Mouse (Mus musculus) spleen, adult 2 months (tissue): Measurements from ENCODE around the gene Pik3c2b. TPM values are rescaled to one million over a fixed set of nuclear protein-coding genes. Genes with fewer than 3 reads are reported as not detected.

Experiments used
- DNase-seq, 2 experiments: peaks; one replicate each; pipeline versions ENCODE4 v3.0.0 to v3.0.0-alpha.2; 2012 to 2021; ENCODE audit warnings: low spot score in 2 of 2, low read depth in 1 of 2
- H3K27ac ChIP-seq: fragments of 200-500 bp; 2 replicates; pipeline ENCODE4 v1.5.1; 2012; ENCODE audit warnings: low read length, inconsistent platforms; ENCODE audit not compliant: insufficient read depth
- H3K27me3 ChIP-seq: fragments of 200-500 bp; 2 replicates; pipeline ENCODE4 v1.6.1; 2012; ENCODE audit warnings: mild to moderate bottlenecking, moderate library complexity, low read length, inconsistent platforms; ENCODE audit not compliant: control insufficient read depth, insufficient read depth
- H3K36me3 ChIP-seq: fragments of 200-500 bp; 2 replicates; pipeline ENCODE4 v1.6.1; 2012; ENCODE audit warnings: mild to moderate bottlenecking, low read length, inconsistent platforms; ENCODE audit not compliant: control insufficient read depth, insufficient read depth
- H3K4me1 ChIP-seq: fragments of 200-500 bp; 2 replicates; pipeline ENCODE4 v1.6.1; 2011; ENCODE audit warnings: inconsistent platforms; ENCODE audit not compliant: control insufficient read depth, insufficient read depth, insufficient read length
- H3K4me3 ChIP-seq: fragments of 200-500 bp; 2 replicates; pipeline ENCODE4 v1.5.1; 2011; ENCODE audit warnings: mild to moderate bottlenecking, inconsistent platforms; ENCODE audit not compliant: insufficient read depth, insufficient read length; ENCODE audit errors: extremely low read depth
- CTCF ChIP-seq: fragments of 200-500 bp; IDR thresholded peaks from 2 replicates; pipeline ENCODE4 v1.5.1; 2011; ENCODE audit warnings: mild to moderate bottlenecking, inconsistent platforms; ENCODE audit not compliant: insufficient read depth, insufficient read length, insufficient replicate concordance; ENCODE audit errors: extremely low read depth
- POLR2A ChIP-seq: fragments of 200-500 bp; IDR thresholded peaks from 2 replicates; pipeline ENCODE4 v1.6.1; 2011; ENCODE audit warnings: low read depth, low read length, inconsistent platforms
- WGBS: fragments of 180-500 bp; shearing (Covaris S2); methylation state at CpG from one replicate; pipeline ENCODE4 v1.1.7; 2018; 5-methylcytosine and 5-hydroxymethylcytosine counted together
- polyA plus RNA-seq: library from polyadenylated mRNA; depleted of rRNA; stranded (reverse); fragments of >200 nt; gene quantifications from 2 replicates; pipeline ENCODE4 v1.2.3, GENCODE M21; 2012

The Pik3c2b gene
- polyA plus RNA-seq, 1 experiment, result 22.2 TPM

GRCm38 (mm10) chr1:133077606-133078337 lies 32.3 kb downstream of the Pik3c2b start:
- H3K36me3 ChIP-seq, result peaks cover 15% of the 10 kb centered on the region; the same call in 1 of the 2 replicates
- no peak for TF ChIP-seq CTCF
- TF ChIP-seq POLR2A, result no peak
- H3K27me3 ChIP-seq, result no peaks in the 10 kb centered on the region
- DNase-seq, result no peak
- WGBS, result 66% methylated on average over 12 of the region's 12 CpGs
- H3K4me1 ChIP-seq, result peaks cover 28% of the 10 kb centered on the region
- no peak overlapping the region for H3K4me3 ChIP-seq
- H3K27ac ChIP-seq, result no peak overlapping the region

- Histone ChIP-seq H3K4me1 (peaks cover 23% of the 10 kb centered on the region), H3K27me3 (no peaks in the 10 kb centered on the region), H3K36me3 (peaks cover 15% of the 10 kb centered on the region; the same call in 1 of the 2 replicates), H3K27ac (no peak overlapping the region), H3K4me3 (no peak overlapping the region)
- DNase-seq, result no peak
- WGBS, result 92% methylated on average over 1 of the region's 1 CpGs
- TF ChIP-seq CTCF (no peak), POLR2A (no peak)
These were observed 32.9 kb downstream of the Pik3c2b start for GRCm38 (mm10) chr1:133078338-133078727.

GRCm38 (mm10) chr1:133079509-133079908 lies 34.0 kb downstream of the Pik3c2b start:
- Histone ChIP-seq H3K27ac (no peak overlapping the region), H3K36me3 (peaks cover 15% of the 10 kb centered on the region; the same call in 1 of the 2 replicates), H3K4me3 (no peak overlapping the region), H3K4me1 (peaks cover 27% of the 10 kb centered on the region), H3K27me3 (no peaks in the 10 kb centered on the region)
- 94% methylated on average over 7 of the region's 7 CpGs for WGBS
- TF ChIP-seq CTCF, result no peak
- DNase-seq, result no peak

- 89% methylated on average over 9 of the region's 9 CpGs for WGBS
- Histone ChIP-seq H3K4me3 (no peak overlapping the region), H3K4me1 (peaks cover 33% of the 10 kb centered on the region), H3K27ac (no peak overlapping the region), H3K36me3 (peaks cover 13% of the 10 kb centered on the region; the same call in 1 of the 2 replicates), H3K27me3 (no peaks in the 10 kb centered on the region)
- no peak for TF ChIP-seq CTCF
- no peak for TF ChIP-seq POLR2A
- no peak for DNase-seq
These were observed 34.7 kb downstream of the Pik3c2b start for GRCm38 (mm10) chr1:133080079-133080561.

- WGBS, result 89% methylated on average over 6 of the region's 6 CpGs
- Histone ChIP-seq H3K4me3 (no peak overlapping the region), H3K36me3 (peaks cover 10% of the 10 kb centered on the region; the same call in 1 of the 2 replicates), H3K27ac (0 out of 2 replicates have a peak overlapping the region, but pooled peaks have one; percentile 7), H3K4me1 (peaks cover 38% of the 10 kb centered on the region), H3K27me3 (no peaks in the 10 kb centered on the region)
- TF ChIP-seq POLR2A, result no peak
- no peak for TF ChIP-seq CTCF
- no peak for DNase-seq
These were observed 35.2 kb downstream of the Pik3c2b start for GRCm38 (mm10) chr1:133080717-133081116.

GRCm38 (mm10) chr1:133083003-133083546 lies 37.6 kb downstream of the Pik3c2b start:
- Histone ChIP-seq H3K27me3 (no peaks in the 10 kb centered on the region), H3K27ac (peak overlapping the region; percentile 97), H3K4me3 (no peak overlapping the region), H3K36me3 (peaks cover 6% of the 10 kb centered on the region; the same call in 1 of the 2 replicates), H3K4me1 (peaks cover 50% of the 10 kb centered on the region)
- 38% methylated on average over 5 of the region's 5 CpGs for WGBS
- peak; percentile 72 to 82 for DNase-seq
- TF ChIP-seq CTCF, result no peak
- no peak for TF ChIP-seq POLR2A
